Mouse (Mus musculus): ENCODE data around the gene Gabra6. TPM values are rescaled to one million over a fixed set of nuclear protein-coding genes. Genes with fewer than 3 reads are reported as not detected.

Gabra6 gene
- polyA plus RNA-seq, 1 experiment from 2014 or later = not detected

- no peak for DNase-seq (ENCODE audit: low spot score)
- H3K4me2 ChIP-seq (ENCODE audit: low read length) = no peak overlapping the region
- ATAC-seq = no peak
- no peak overlapping the region for H3K27ac ChIP-seq (ENCODE audit: low read depth, low read length)
- H3K27me3 ChIP-seq (replicated peaks; ENCODE audit: control insufficient read depth, insufficient read depth, low read length) = no peaks in the 10 kb centered on the region
- no peak overlapping the region for H3K9ac ChIP-seq (ENCODE audit: low read length)
- H3K36me3 ChIP-seq (ENCODE audit: control insufficient read depth, insufficient read depth, low read length) = no peaks in the 10 kb centered on the region
- no peaks in the 10 kb centered on the region for H3K9me3 ChIP-seq (replicated peaks; ENCODE audit: control insufficient read depth, low read length)
- H3K4me1 ChIP-seq (ENCODE audit: control insufficient read depth, insufficient read depth, low read length) = peaks cover 4% of the 10 kb centered on the region; the same call in 1 of the 2 replicates
- H3K4me3 ChIP-seq (ENCODE audit: low read depth, low read length) = no peak overlapping the region
- 43% methylated on average over 1 of the region's 1 CpGs for WGBS
These were observed 10.0 kb downstream of the Gabra6 start for GRCm38 (mm10) chr11:42310892-42311291.

GRCm38 (mm10) chr11:42309086-42309485, 11.8 kb downstream of the Gabra6 start:
- Histone ChIP-seq H3K9me3 (replicated peaks; ENCODE audit: control insufficient read depth, low read length) (no peaks in the 10 kb centered on the region), H3K4me1 (ENCODE audit: control insufficient read depth, insufficient read depth, low read length) (no peaks in the 10 kb centered on the region), H3K9ac (ENCODE audit: low read length) (no peak overlapping the region), H3K4me2 (ENCODE audit: low read length) (no peak overlapping the region), H3K27ac (ENCODE audit: low read depth, low read length) (no peak overlapping the region), H3K36me3 (ENCODE audit: control insufficient read depth, insufficient read depth, low read length) (no peaks in the 10 kb centered on the region), H3K27me3 (replicated peaks; ENCODE audit: control insufficient read depth, insufficient read depth, low read length) (no peaks in the 10 kb centered on the region), H3K4me3 (ENCODE audit: low read depth, low read length) (no peak overlapping the region)
- WGBS = 84% methylated on average over 2 of the region's 2 CpGs
- ATAC-seq = no peak
- no peak for DNase-seq (ENCODE audit: low spot score)

- H3K4me3 ChIP-seq (ENCODE audit: low read depth, low read length) = no peak overlapping the region
- H3K9me3 ChIP-seq (replicated peaks; ENCODE audit: control insufficient read depth, low read length) = no peaks in the 10 kb centered on the region
- no peaks in the 10 kb centered on the region for H3K4me1 ChIP-seq (ENCODE audit: control insufficient read depth, insufficient read depth, low read length)
- H3K9ac ChIP-seq (ENCODE audit: low read length) = no peak overlapping the region
- no peak overlapping the region for H3K27ac ChIP-seq (ENCODE audit: low read depth, low read length)
- DNase-seq (ENCODE audit: low spot score) (no peak), ATAC-seq (no peak)
- 93% methylated on average over 1 of the region's 1 CpGs for WGBS
- no peaks in the 10 kb centered on the region for H3K27me3 ChIP-seq (replicated peaks; ENCODE audit: control insufficient read depth, insufficient read depth, low read length)
- no peaks in the 10 kb centered on the region for H3K36me3 ChIP-seq (ENCODE audit: control insufficient read depth, insufficient read depth, low read length)
- H3K4me2 ChIP-seq (ENCODE audit: low read length) = no peak overlapping the region
These were observed 14.8 kb downstream of the Gabra6 start for GRCm38 (mm10) chr11:42306095-42306494.

- no peaks in the 10 kb centered on the region for H3K4me1 ChIP-seq (ENCODE audit: control insufficient read depth, insufficient read depth, low read length)
- no peak overlapping the region for H3K4me2 ChIP-seq (ENCODE audit: low read length)
- 98% methylated on average over 3 of the region's 3 CpGs for WGBS
- H3K27ac ChIP-seq (ENCODE audit: low read depth, low read length) = no peak overlapping the region
- H3K9me3 ChIP-seq (replicated peaks; ENCODE audit: control insufficient read depth, low read length) = no peaks in the 10 kb centered on the region
- ATAC-seq = no peak
- no peaks in the 10 kb centered on the region for H3K36me3 ChIP-seq (ENCODE audit: control insufficient read depth, insufficient read depth, low read length)
- H3K9ac ChIP-seq (ENCODE audit: low read length) = no peak overlapping the region
- H3K27me3 ChIP-seq (replicated peaks; ENCODE audit: control insufficient read depth, insufficient read depth, low read length) = no peaks in the 10 kb centered on the region
- H3K4me3 ChIP-seq (ENCODE audit: low read depth, low read length) = no peak overlapping the region
- no peak for DNase-seq (ENCODE audit: low spot score)
These were observed 61.9 kb downstream of the Gabra6 start for GRCm38 (mm10) chr11:42258978-42259377.

Other genes with a start within 250 kb of the Gabra6 start
- gene Gabra1, start 138.1 kb downstream of the Gabra6 start, polyA plus RNA-seq (2014; fragmentation: Nextera tagmentation; extraction: Ambion mirVana) = 13.3 and 15.0 TPM in 2 replicates
- 12.9 and 19.1 TPM in 2 replicates for gene Gabrb2, start 98.7 kb upstream of the Gabra6 start, polyA plus RNA-seq (2014; fragmentation: Nextera tagmentation; extraction: Ambion mirVana)

All from forebrain, embryonic 14.5 days (tissue).